Mouse (Mus musculus): ENCODE data around the gene Sertad3. TPM values are rescaled to one million over a fixed set of nuclear protein-coding genes. Genes with fewer than 3 reads are reported as not detected.

The Sertad3 gene
- 1 to 10 TPM; 2.7 to 4.0 TPM for total RNA-seq (2021)

GRCm38 (mm10) chr7:27473156-27473834 lies at the start of gene Sertad3:
TSS of gene Sertad3 (plus strand) at chr7:27473768.
- DNase-seq, result peak; percentile 97

GRCm38 (mm10) chr7:27427387-27427786 lies 46.2 kb upstream of the Sertad3 start:
- DNase-seq, result no peak

- DNase-seq, result no peak
Measured at GRCm38 (mm10) chr7:27428002-27428401, 45.6 kb upstream of the Sertad3 start.

GRCm38 (mm10) chr7:27429135-27429534 lies 44.4 kb upstream of the Sertad3 start:
- no peak for DNase-seq

GRCm38 (mm10) chr7:27433349-27433748 lies 40.2 kb upstream of the Sertad3 start:
- no peak for DNase-seq

GRCm38 (mm10) chr7:27433794-27434193 lies 39.8 kb upstream of the Sertad3 start:
- no peak for DNase-seq

GRCm38 (mm10) chr7:27437544-27437943 lies 36.0 kb upstream of the Sertad3 start:
- DNase-seq, result no peak

- DNase-seq, result no peak
Measured at GRCm38 (mm10) chr7:27440014-27440413, 33.6 kb upstream of the Sertad3 start.

- DNase-seq, result no peak
Measured at GRCm38 (mm10) chr7:27446051-27446450, 27.5 kb upstream of the Sertad3 start.

GRCm38 (mm10) chr7:27446521-27447418 lies 26.8 kb upstream of the Sertad3 start:
- DNase-seq, result peak; percentile 55 to 69

GRCm38 (mm10) chr7:27447419-27448286 lies 25.9 kb upstream of the Sertad3 start, which contains the start of the genes Sptbn4 and Blvrb:
TSS of gene Sptbn4 (minus strand) at chr7:27447686.
TSS of gene Blvrb (plus strand) at chr7:27447978.
- peak; percentile 97 to 99 for DNase-seq

- DNase-seq, result no peak
Measured at GRCm38 (mm10) chr7:27448421-27449206, 25.0 kb upstream of the Sertad3 start.

- DNase-seq, result peak; percentile 56 to 65
Measured at GRCm38 (mm10) chr7:27449256-27449862, 24.2 kb upstream of the Sertad3 start.

GRCm38 (mm10) chr7:27451359-27451758 lies 22.2 kb upstream of the Sertad3 start:
- DNase-seq, result no peak

GRCm38 (mm10) chr7:27452206-27452770 lies 21.3 kb upstream of the Sertad3 start:
- no peak for DNase-seq

- DNase-seq, result no peak
Measured at GRCm38 (mm10) chr7:27454461-27455121, 19.0 kb upstream of the Sertad3 start.

GRCm38 (mm10) chr7:27455273-27455672 lies 18.3 kb upstream of the Sertad3 start:
- no peak for DNase-seq

GRCm38 (mm10) chr7:27458614-27459013 lies 15.0 kb upstream of the Sertad3 start:
- no peak for DNase-seq

- no peak for DNase-seq
Measured at GRCm38 (mm10) chr7:27459640-27460039, 13.9 kb upstream of the Sertad3 start.

- no peak for DNase-seq
Measured at GRCm38 (mm10) chr7:27460477-27460876, 13.1 kb upstream of the Sertad3 start.
